Mouse (Mus musculus) kidney, adult 9 months (tissue): Measurements from ENCODE around the gene Lst1.

Source experiments
- DNase-seq: peaks from one replicate; pipeline ENCODE4 v3.0.0; 2022

Gene Lst1

DNA sequence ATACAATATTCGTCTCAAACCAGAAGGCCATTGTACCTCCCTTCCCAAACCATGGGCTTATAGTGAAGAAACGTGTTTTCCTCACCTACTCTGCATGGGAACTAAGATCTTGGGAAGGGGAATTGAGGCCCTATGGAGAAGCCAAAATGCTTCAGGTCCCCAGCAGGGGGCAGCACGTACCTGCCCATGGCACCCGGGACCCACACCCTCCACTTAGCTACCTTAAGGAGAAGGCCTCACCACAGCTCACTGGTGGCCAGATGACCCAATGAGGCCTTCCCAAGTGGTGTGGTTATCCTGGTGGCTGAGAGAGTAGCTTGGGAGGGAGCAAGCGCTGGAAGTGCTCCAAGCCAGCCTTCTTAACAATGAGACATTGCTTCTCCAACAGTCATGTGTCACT, 9.7 kb downstream of the Lst1 start:
- peak; percentile 82 for DNase-seq

DNA sequence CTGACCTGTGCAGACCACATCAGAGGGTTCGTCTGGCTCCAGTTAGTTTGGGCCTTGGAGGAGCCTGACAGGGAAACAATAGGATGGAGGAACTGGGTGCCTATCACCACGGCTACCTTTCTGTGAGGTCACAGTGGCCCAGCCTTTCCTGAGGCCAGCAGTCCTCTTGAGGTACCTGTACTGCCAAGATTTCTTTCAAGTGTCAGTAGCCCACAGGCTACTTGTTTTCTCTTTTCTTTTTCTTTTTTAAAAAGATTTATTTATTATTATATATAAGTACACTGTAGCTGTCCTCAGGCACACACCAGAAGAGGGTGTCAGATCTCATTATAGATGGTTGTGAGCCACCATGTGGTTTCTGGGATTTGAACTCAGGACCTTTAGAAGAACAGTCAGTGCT, 12.3 kb downstream of the Lst1 start, which contains the start of gene Aif1:
Aif1 (minus strand) TSS at position 101 of the 400 bp plus-strand sequence.
- no peak for DNase-seq

DNA sequence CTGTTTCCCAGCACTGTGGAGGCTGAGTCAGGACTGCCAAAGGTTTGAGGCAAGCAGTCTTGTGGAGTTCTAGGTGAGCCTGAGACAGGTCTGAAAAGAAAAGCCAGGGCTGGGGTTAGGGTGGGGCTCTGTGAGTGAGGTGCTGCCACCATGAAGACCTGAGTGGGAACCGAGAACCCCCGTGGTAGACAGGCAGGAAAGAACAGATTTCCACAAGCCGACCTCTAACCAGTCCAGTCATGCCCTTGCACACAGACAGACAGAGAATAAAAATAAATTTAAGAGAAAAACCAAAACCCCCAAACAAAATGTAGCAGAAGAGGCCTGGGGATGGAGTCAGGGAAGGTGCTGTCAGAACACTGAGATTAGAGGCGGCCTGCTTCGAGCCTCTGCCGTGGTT, 12.9 kb downstream of the Lst1 start:
- DNase-seq = no peak

DNA sequence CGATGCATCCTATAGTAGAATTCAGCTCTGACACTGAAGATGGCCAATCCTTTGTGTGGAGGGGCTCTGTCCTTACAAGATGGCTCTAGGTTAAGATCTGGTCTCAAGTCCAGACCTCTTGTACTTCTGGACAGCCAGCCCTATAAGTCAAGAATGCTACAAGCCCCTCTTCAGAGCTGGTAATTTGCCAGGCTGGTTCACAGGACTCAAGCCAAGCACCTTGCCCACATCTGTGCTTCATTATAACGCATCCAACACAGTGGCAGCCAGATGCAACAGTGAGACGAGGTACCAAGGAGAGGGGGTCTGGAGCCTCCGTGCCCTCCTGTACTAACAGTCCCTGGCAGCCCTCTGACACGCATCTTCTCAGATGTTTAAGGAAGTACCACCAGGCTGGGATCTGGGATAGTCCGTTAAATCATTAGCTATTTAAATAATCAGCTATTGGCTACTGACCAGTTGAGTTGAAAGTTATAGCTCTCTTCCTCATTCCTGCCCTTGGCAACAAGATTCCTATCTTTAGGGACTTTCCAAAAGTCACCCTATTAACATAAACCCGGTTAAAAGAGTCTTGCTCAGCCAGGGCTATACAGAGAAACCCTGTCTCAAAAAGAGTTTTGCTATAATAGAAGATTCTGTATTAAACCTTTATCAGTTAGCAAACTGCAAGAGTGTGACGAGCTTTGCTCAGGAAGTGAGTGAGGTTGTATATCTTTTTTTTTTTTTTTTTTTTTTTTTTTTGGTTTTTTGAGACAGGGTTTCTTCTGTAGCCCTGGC, 13.8 kb downstream of the Lst1 start:
- no peak for DNase-seq

DNA sequence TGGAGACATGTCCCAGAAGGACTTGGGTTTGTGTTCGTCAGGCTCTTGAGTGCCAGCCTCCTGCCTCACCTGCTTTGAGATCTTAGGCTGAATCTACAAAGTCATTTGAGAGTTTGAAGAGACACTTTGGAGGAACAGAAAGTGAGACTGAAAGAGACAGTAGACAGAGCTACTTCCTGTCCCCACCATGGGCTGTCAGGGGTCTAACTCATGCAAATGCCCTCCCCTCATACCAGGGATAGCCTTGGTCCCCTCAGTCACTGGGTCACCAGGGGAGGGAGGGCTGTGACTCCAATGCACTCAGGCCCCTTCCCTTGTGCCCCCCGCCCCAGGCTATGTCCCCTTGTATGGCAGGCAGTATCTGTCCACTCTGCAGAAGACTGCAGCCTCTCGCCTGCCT, 14.9 kb downstream of the Lst1 start:
- DNase-seq = no peak

DNA sequence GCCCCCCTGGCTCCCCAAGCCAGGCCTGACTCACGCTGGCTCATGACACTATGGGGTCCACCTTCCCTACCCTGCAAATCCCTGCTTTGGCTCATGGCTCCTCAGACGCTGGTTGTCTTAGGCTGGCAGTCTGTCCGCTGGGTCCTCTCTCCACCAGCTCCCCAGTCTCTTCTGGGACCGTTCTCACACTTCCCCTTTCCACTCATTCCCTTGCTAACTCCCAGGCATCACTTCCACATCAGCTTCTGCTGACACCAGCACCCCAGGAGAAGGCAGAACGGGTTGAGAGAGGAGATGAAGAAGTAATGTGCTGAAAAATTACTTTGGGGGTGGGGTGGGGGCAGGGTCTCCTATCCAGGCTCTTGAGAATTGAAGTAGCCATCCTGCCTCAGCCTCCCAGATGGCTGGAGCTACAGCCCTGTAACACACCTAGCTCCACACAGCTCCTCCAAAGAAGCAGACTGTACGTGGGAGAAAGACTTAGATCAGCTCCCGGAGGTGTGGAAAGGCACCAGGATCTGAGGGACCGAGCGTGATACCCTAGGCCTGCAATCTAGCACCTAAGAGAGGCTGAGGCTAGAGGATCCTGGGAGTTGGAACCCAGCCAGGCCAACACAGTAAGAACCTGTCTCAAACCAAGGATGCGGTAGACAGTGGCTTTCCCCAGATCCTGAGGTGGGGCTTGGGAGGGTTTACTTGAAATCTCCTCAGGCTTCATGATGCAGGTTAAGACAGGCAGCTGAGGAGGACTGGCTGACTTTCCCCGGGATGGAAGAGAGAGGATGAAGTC, 15.6 kb downstream of the Lst1 start:
- no peak for DNase-seq

DNA sequence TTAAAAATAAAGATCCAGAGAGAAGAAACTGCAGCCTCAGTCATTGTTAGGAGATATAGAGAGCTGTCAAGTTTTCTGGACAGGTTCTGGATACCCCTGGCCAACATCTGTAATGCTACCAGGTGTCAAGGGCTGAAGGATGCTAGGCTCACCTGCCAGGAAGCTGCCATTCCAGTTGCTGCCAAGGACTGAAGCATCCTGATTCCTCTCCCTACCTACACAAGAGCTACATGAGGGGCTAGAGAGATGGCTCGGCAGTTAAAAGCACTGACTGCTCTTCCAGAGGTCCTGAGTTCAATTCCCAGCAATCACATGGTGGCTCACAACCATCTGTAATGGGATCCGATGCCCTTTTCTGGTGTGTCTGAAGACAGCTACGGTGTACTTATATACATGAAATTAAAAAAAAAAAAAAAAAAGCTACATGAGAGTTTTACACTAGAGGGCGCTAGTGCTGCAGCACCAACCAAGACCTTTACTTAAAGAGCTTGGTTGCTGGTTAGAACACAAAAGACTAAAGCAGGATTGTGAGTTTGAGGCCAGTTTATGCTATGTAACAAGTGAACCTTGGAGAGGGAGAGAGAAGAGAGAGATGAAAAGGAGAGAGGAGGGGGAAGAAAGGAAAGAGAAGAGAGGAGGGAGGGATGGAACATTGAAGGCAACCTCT, 19.6 kb downstream of the Lst1 start:
- peak; percentile 51 for DNase-seq

DNA sequence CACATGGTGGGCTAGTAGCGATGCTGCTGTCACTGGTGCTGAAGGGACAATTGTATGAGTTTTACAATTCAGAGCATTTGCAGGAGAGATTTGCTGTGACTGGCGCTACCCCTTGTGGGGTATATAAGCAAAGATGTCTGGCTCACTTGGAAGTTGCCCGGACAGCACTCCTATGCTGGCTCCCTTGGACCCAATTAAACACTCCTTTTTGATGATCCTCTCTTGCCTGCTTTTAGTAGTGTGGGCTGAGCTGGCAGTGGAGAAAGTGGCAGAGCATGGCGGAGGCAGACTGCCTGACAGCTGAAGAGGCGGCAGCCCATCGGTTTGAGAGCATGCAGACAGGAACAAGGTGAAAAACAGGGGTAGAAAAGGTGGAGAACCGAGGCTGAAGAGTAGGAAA, 20.4 kb downstream of the Lst1 start:
- DNase-seq = no peak

DNA sequence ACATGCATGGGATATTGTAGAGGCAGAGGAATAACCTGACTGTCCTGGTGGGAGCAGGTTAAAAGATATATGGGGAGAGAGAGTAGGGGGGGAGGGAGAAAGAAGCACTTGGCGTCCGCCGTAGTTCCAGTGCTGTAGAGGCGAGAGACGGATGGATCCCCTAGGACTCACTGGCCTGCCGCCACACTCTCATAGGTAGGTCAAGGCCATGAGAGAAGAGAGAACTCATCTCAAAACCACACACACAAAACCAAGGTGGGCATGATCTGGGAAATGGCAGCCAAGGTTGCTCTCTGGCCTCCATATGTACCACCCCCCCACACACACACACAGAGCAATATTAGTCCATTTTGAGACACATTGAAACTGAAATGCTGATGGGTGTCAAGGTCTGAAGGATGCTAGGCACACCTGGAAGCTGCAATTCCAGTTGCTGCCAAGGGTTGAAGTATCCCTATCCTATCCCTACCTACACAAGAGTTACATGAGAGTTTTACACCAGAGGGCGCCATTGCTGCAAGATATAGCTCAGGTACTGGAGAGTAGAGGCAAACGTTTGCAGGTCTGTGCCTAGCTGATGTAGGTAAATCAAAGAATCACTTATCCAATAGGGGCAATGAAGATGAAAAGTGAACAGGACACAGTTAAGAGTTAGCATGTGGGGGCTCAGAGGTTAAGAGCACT, 21.7 kb downstream of the Lst1 start:
- DNase-seq = peak; percentile 88

DNA sequence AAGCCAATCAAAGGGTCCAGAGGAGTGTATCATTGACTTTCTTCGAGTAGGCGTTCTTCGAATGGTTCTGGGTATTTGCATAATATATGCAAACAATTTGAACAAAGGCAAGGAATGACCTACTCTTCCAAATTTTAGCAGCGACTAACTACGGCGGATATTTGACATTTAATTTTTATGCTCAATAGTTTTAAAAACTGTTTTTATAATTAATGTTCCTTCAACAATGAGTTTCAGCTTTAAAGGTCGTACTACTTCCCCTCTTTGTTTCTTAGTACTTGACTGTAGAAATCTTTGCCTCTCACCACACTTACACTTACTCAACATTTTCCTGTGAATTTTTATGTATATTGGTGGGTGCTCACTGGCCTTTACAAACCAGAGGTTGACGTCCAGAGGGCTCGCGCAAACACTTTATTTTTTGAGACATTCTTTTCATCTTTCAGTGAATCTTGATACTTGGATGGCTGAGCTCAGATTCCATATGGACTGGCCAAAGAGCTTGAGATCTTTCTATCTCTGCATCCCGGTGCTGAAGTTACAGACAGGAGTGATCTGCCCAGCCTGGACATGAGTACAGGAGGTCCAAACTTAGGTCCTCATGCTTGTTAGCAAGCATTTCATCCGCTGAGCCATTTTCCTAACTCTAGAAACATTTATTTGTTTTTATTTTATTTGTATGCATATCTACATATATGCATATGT, 22.6 kb downstream of the Lst1 start:
- DNase-seq = peak; percentile 40

DNA sequence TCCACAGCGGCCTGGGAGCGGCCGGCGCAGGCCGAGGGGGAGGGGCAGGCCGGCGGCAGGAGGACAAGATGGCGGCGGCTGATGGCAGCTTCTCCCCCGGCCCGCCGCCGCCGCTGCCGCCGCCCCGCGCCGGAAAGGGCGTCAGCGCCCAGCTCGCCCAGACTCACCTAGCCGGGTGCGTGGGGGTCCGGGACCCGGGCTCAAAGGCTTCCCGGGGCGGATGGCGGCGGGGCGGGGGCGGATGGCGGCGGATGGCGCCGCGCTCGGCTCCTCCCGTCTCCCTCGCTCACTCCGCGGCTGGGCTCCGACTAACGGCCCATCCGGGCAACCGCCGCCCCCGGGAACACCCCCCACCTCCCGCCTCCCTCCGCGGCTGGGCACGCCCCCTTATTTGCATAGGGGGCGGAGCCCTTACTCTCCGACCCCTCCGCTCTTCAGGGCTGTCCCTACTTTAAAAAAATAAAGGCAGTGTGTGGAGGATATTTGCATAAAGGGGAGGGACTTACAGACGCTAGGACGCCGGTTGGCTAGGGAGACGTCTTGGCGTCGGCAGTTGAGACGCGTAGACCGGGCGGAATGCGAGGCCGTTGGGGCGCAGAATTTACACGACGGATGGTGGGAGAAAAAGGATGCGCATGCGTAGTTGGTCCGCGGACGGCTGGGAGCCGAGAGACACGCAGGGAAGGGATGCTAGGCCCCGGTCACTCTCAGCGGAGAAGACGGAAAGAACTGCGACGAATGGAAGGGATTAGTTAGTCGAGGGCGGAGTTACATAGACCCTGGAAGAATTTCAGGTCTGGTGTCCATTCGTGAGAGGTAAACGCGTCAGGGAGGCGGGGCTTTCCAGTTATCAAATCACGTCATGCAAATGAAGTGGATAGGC, 23.4 kb downstream of the Lst1 start, which contains the start of gene Prrc2a:
Prrc2a (minus strand) TSS at position 330 of the 883 bp plus-strand sequence.
- peak; percentile 99 for DNase-seq

DNA sequence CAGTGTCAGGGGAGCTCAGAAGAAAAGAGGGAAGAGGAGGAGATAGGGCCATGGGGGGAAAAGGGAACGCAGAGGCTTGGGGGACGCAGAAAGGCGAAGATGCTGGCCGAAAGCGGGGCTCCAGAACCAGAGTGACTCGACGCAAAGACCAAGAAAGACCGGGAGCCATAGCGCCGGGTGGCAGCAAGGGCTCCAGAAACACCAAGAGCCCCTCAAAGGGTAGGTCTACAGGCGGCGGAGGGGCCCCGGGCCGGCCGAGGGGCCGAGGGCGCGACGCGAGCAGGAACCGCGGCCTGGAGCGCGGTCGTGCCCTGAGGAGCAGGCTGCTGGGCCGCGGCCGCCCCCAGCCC, 24.0 kb downstream of the Lst1 start:
- DNase-seq = peak; percentile 49

DNA sequence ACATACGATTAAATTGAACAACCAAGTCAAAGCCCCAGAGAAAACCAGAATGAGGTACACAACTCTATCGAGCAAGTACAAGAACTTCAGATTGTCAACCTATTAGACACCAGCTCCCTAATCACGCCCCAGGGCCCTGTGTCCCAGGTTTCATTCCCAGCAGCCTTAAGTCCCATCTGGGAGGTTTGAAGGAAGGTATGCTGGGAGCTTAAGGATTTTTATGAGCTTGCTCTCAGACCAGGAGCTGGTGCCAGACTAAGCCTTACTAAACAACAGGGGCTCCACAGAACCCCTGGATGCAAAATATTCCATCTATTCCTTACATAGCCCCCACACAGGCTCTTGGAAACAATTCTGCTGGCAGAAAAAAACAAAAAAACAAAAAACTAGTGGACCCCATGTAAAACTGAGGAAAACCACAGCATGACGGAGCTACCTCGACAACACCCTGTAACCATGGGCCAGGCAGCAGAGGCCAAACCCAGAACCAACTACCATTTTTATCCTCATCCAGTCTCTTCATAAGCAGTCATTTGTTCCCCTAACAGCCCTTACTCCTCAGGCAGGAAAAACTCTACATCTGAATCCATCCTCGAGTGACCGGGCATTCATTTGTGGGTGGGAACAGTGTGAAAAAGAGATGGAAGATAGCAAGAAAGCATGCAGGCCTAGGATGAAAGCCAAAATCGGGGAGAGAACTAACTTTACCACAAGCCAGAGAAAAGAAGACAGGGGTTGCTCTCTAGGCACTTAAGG, 24.7 kb downstream of the Lst1 start:
- peak; percentile 39 for DNase-seq

DNA sequence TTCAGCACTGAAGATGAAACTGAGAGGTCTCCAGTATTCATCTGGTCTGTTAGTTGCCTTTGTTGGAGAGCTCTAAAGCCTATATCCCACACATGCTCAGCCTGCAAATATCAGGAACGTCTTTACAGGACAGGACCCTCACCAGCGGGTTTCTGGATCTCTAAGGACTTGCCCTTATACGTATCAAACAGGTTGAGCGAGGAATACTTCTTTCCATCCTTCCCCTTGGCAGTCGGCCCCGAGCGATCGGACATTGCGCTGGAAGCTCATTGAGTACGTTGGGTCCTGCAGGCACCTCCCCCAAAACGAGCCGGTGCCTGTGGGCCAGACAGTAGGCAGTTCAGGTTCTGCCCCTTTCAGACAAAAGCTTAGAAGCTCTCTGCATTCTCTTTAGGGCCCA, 25.5 kb downstream of the Lst1 start:
- DNase-seq = peak; percentile 66

DNA sequence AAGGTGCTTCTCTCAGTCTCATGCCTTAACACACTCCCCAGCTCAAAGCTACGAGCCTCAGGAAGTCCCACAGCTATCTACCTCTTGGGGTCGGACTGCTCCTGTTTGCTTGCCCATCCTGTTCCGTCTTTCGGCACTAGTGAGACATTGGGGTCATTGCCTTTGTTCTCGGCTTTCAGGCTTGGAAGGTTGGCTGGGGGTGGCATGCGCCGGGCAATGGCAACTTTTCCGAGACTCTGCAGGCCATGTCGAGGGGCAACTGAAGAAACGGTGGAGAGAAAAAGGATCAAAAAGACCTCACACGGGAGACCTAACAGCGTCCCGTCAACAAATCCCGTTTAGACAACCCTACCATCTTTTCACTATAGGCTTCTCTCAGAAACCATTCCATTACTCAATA, 26.1 kb downstream of the Lst1 start:
- no peak for DNase-seq

DNA sequence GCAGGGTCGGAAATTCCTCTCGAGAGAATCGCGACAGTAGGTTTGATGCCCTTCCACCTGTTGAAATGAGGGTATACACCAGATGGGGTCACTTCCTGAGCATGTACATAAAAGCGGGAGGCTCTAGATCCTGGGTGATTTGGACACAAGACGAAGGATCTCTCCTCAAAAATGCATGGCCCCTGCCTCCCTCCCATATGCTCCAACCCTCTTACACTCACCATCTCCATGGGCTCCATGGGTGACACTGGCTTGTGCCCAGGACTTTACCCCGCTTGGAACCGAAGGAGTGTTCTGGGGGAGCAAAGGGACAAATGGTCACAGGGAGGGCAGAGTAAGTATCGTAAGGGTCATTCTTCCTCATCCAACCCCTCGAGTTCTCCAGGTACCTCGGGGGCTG, 26.8 kb downstream of the Lst1 start:
- DNase-seq = no peak

DNA sequence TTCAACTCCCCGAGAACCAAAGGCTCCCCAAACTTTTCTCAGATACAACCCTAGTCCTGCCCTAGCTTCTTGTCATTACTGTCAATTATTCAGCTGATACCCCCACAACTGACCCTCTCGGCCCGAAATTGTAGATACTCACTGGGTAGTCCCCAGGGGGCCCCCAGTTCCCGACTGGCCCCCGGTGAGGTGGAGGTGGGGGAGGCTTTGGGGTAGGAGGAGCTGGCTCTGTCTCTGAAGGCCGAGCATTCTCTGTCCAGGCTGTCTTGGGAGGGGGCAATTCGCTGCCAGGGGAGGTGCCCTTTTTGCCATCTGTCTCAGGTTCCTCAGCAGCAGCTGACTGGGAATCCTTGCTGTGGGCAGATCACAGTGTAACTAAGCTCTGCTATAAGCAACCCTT, 28.6 kb downstream of the Lst1 start:
- no peak for DNase-seq

DNA sequence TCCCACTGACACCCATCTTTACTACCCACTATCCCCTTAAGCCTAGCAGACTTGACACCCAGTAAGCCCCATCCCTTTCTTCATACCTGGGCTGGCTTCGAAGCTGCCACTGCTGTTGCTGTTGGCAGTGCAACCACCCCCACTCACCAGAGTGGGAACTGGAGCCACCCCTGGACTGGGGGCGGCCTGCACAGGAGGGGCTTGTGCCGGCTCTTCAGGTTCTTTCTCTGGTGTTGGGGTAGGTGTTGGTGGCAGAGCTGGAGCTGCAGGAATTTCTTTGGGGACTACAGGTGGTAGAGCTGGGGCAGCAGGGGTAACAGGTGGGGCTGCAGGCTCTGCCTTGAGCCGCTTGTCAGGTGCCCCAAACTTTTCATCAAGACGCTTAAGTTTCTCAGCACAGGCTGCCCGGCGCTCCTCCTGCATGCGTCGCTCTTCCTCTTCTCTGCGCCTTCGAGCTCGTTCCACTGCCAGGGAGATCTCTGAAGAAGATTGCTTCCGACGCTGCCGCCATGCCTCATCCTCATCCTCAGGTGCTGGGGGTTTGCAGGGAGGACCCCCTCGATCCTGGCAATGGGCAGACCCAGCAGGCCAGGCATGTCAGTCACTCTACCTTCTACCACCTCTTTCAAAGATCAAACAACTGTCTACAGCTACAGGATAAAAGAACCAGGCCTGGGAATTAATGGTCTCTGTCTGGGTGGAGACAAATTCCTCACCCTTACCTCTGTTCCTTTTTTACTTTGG, 29.2 kb downstream of the Lst1 start:
- DNase-seq = no peak

DNA sequence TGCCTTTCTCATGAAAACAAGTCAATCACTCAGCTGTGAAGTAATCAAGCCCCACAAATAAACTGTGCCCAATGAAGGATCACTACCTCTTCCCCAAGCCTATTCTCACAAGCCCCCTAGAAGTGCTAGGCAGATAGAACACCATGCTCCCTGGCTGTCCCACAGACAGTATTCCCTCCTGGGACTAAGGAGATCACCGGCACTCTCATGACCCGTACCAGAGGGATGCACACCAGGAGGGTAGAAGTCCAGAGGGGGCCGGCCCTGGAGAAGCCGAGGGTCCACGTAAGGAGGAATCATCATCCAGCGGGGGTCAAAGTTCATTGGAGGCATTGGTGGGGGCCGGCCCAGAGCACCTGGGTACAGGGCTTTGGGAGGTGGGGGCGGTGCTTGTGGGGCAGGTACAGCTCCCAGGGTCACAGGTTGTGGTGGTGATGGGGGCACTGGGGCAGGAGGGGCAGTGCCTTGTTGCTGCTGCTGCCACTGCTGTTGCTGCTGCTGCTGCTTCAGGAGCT, 30.5 kb downstream of the Lst1 start:
- no peak for DNase-seq

DNA sequence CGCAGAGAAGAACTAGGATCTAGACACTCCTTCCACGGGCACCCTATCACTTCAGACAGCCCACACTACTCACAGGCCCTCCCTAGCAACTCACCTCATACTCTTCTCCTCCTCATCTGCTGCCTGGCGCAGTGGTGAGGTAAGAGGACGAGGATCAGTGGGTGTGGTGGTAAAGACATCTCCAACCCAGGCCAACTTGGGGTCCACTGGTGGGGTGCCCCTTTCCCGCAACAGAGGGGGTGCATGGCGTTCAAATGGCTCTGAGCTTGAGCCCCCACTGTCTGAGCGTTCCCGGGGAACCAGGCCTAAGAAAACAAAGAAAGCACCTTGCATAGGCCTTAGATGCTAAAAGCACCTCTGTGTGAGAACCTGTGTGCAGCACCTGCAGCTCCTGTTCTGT, 31.0 kb downstream of the Lst1 start:
- no peak for DNase-seq
